Mouse (Mus musculus): ENCODE data around the gene Syde2. TPM values are rescaled to one million over a fixed set of nuclear protein-coding genes. Genes with fewer than 3 reads are reported as not detected.

Syde2 gene
- total and polyA plus RNA-seq, 2 experiments from 2014 or later: 10.5 to 42.0 TPM

DNA sequence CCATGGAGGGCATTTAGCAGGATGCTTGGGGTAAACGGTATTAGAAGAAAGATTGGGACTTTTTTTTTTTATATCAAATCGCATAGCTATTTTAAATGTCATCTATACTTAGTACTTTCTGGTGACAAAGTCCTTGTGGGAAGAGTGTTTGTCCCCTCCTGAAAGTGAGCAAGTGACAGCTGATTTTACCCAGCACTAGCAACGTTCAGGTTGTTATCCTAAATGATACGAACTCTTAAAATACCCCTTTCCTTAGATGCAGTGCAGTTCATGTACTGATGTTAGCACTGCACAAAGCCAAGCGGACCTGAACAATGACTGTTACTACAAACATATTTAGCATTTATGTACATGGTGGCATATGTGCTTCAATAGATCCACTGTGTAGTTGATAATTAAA lies 20.9 kb upstream of the Syde2 start:
- no peak overlapping the region for H3K4me2 ChIP-seq (ENCODE audit: low read depth, low read length)
- TF ChIP-seq EP300 (IDR thresholded peaks at IDR 0.05; ENCODE audit: low read depth) (peak; percentile 88), CTCF (IDR thresholded peaks at IDR 0.05; ENCODE audit: low read depth) (no peak)
- peak overlapping the region; percentile 96 for H3K27ac ChIP-seq (ENCODE audit: low read depth)
- ATAC-seq (ENCODE audit: insufficient read depth, low read depth) (peak; percentile 74), DNase-seq (ENCODE audit: low spot score) (peak; percentile 89)
- no peaks in the 10 kb centered on the region for H3K27me3 ChIP-seq (ENCODE audit: control insufficient read depth, insufficient read depth, low read length)
- H3K36me3 ChIP-seq (replicated peaks; ENCODE audit: control insufficient read depth, insufficient read depth, low read length): no peaks in the 10 kb centered on the region
- peaks cover 44% of the 10 kb centered on the region for H3K4me1 ChIP-seq (ENCODE audit: control insufficient read depth, insufficient read depth)
- WGBS: 33% methylated on average over 5 of the region's 5 CpGs
- no peak overlapping the region for H3K9ac ChIP-seq (replicated peaks; ENCODE audit: low read depth, low read length)
- H3K9me3 ChIP-seq (replicated peaks; ENCODE audit: control insufficient read depth, low read length): no peaks in the 10 kb centered on the region
- no peak overlapping the region for H3K4me3 ChIP-seq (ENCODE audit: low read depth, low read length)

- no peak overlapping the region for H3K9ac ChIP-seq (replicated peaks; ENCODE audit: low read depth, low read length)
- WGBS: 46% methylated on average over 14 of the region's 14 CpGs
Observed at GRCm38 (mm10) chr3:145969031-145969501, 18.6 kb upstream of the Syde2 start.

DNA sequence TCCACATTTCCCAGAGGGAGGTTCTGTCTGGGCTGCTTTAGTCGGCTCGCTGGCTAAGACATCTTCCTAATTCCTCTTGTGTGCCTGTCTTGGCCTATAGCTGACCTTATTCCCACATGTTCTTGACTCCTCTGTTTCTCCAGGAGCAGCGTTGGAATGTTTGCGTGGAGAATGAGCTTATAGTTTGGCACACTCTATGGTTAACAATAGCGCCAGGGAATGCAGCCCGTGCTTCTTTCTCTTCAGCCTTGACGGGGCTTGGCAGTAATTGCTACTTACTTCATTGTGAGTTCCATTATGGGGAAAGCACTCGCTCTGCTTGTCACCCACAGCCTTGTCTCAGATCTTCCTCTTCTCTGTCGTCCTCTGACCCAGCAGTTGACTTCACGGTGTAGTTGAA lies 16.2 kb upstream of the Syde2 start:
- Histone ChIP-seq H3K27ac (ENCODE audit: low read depth) (peak overlapping the region; percentile 77), H3K4me1 (ENCODE audit: control insufficient read depth, insufficient read depth) (peaks cover 22% of the 10 kb centered on the region), H3K27me3 (ENCODE audit: control insufficient read depth, insufficient read depth, low read length) (no peaks in the 10 kb centered on the region), H3K9ac (replicated peaks; ENCODE audit: low read depth, low read length) (no peak overlapping the region), H3K36me3 (replicated peaks; ENCODE audit: control insufficient read depth, insufficient read depth, low read length) (no peaks in the 10 kb centered on the region), H3K4me2 (ENCODE audit: low read depth, low read length) (no peak overlapping the region), H3K4me3 (ENCODE audit: low read depth, low read length) (no peak overlapping the region), H3K9me3 (replicated peaks; ENCODE audit: control insufficient read depth, low read length) (peaks cover 10% of the 10 kb centered on the region; the same call in 1 of the 2 replicates)
- TF ChIP-seq CTCF (IDR thresholded peaks at IDR 0.05; ENCODE audit: low read depth) (no peak), EP300 (IDR thresholded peaks at IDR 0.05; ENCODE audit: low read depth) (no peak)
- 33% methylated on average over 10 of the region's 10 CpGs for WGBS
- DNase-seq (ENCODE audit: low spot score): no peak
- ATAC-seq (ENCODE audit: insufficient read depth, low read depth): no peak

More at GRCm38 (mm10) chr3:145969031-145969501, 18.6 kb upstream of the Syde2 start:
- TF ChIP-seq CTCF (IDR thresholded peaks at IDR 0.05; ENCODE audit: low read depth) (no peak), EP300 (IDR thresholded peaks at IDR 0.05; ENCODE audit: low read depth) (no peak)
- no peaks in the 10 kb centered on the region for H3K36me3 ChIP-seq (replicated peaks; ENCODE audit: control insufficient read depth, insufficient read depth, low read length)
- peak overlapping the region; percentile 6; the same call in 1 of the 2 replicates for H3K4me2 ChIP-seq (ENCODE audit: low read depth, low read length)
- no peaks in the 10 kb centered on the region for H3K27me3 ChIP-seq (ENCODE audit: control insufficient read depth, insufficient read depth, low read length)
- H3K4me3 ChIP-seq (ENCODE audit: low read depth, low read length): no peak overlapping the region
- H3K4me1 ChIP-seq (ENCODE audit: control insufficient read depth, insufficient read depth): peaks cover 36% of the 10 kb centered on the region
- ATAC-seq (ENCODE audit: insufficient read depth, low read depth): no peak
- peaks cover 2% of the 10 kb centered on the region; the same call in 1 of the 2 replicates for H3K9me3 ChIP-seq (replicated peaks; ENCODE audit: control insufficient read depth, low read length)
- peak overlapping the region; percentile 47; the same call in 1 of the 2 replicates for H3K27ac ChIP-seq (ENCODE audit: low read depth)
- DNase-seq (ENCODE audit: low spot score): no peak

DNA sequence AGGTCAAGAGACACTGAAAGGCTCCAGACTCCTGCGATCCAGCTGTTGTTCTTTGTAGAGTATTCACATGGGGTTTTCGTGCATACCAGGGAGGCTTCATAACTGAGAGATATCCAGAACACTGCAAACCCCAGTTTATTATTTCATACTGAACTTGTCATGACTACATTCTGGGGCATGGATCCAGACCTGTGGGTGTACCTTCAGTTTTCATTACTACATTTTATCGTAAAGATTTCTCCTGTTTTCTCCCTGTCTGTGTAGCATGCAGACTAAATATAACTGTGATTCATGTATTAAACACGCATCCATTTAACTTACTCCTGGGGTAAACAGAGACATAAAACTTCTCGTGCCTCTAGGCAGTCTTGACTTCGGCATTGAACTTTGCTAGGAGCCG lies 12.7 kb upstream of the Syde2 start:
- Histone ChIP-seq H3K9ac (replicated peaks; ENCODE audit: low read depth, low read length) (no peak overlapping the region), H3K4me1 (ENCODE audit: control insufficient read depth, insufficient read depth) (peaks cover 13% of the 10 kb centered on the region), H3K36me3 (replicated peaks; ENCODE audit: control insufficient read depth, insufficient read depth, low read length) (no peaks in the 10 kb centered on the region), H3K27me3 (ENCODE audit: control insufficient read depth, insufficient read depth, low read length) (no peaks in the 10 kb centered on the region), H3K4me3 (ENCODE audit: low read depth, low read length) (no peak overlapping the region), H3K9me3 (replicated peaks; ENCODE audit: control insufficient read depth, low read length) (peaks cover 10% of the 10 kb centered on the region; the same call in 1 of the 2 replicates), H3K27ac (ENCODE audit: low read depth) (no peak overlapping the region), H3K4me2 (ENCODE audit: low read depth, low read length) (no peak overlapping the region)
- TF ChIP-seq CTCF (IDR thresholded peaks at IDR 0.05; ENCODE audit: low read depth) (no peak), EP300 (IDR thresholded peaks at IDR 0.05; ENCODE audit: low read depth) (no peak)
- DNase-seq (ENCODE audit: low spot score): no peak
- WGBS: 80% methylated on average over 7 of the region's 7 CpGs
- ATAC-seq (ENCODE audit: insufficient read depth, low read depth): no peak

DNA sequence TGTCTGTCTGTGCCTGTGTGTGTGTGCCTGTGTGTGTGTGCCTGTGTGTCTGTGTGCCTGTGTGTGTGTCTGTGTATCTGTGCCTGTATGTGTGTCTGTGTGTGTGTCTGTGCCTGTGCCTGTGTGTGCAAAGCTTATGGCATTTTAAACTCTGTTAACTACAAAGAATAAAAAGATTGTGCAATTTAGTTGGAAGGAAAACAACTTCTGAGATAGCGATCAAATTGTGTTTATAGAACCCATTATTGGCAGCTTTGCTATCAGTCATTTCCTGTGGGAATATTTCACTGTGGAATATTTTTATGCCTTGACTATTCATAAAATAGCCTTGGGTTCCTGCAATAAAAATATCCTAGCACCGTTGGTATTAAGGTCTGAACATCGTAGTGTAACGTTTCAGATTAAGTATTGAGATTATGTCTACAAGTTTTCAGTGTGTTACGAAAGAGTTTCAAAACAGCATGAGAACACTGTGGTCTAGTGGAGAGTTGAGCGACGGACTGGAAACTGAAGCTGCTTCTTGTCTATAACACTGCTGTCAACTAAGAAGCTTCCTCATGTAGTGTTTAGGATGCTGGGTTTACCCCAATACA lies 2.2 kb upstream of the Syde2 start:
- TF ChIP-seq CTCF (IDR thresholded peaks at IDR 0.05; ENCODE audit: low read depth): no peak
- TF ChIP-seq EP300 (IDR thresholded peaks at IDR 0.05; ENCODE audit: low read depth): no peak
- 59% methylated on average over 7 of the region's 7 CpGs for WGBS
- H3K27ac ChIP-seq (ENCODE audit: low read depth): no peak overlapping the region
- DNase-seq (ENCODE audit: low spot score): no peak
- no peaks in the 10 kb centered on the region for H3K9me3 ChIP-seq (replicated peaks; ENCODE audit: control insufficient read depth, low read length)
- H3K36me3 ChIP-seq (replicated peaks; ENCODE audit: control insufficient read depth, insufficient read depth, low read length): no peaks in the 10 kb centered on the region
- H3K27me3 ChIP-seq (ENCODE audit: control insufficient read depth, insufficient read depth, low read length): 0 out of 2 replicates have a peak, but pooled peaks cover 6% of the 10 kb centered on the region
- H3K4me2 ChIP-seq (ENCODE audit: low read depth, low read length): no peak overlapping the region
- no peak overlapping the region for H3K9ac ChIP-seq (replicated peaks; ENCODE audit: low read depth, low read length)
- no peak for ATAC-seq (ENCODE audit: insufficient read depth, low read depth)
- H3K4me3 ChIP-seq (ENCODE audit: low read depth, low read length): no peak overlapping the region
- H3K4me1 ChIP-seq (ENCODE audit: control insufficient read depth, insufficient read depth): peaks cover 7% of the 10 kb centered on the region; the same call in 1 of the 2 replicates
